Comparison of ENCODE assay signal across 18 mouse cellular contexts in genomic region chr1:82386814-82387771, GRCm38 (mm10).
DNase-seq lines count a peak whose midpoint lies in the region; ATAC-seq and TF ChIP-seq lines count a peak whose summit lies in the region.
"Had no signal": no experiment of that assay in that cellular context is flagged by ENCODE, and none has a peak within 500 bp of the region (broad histone marks: within the 10 kb centered on the region; RNA-seq: fewer than 3 reads in every experiment).

No protein-coding gene starts in this region.

- H3K27ac ChIP-seq in hindbrain, embryonic 11.5 days (ENCODE audit: low read depth, low read length), result peak overlapping the region; percentile 71
- H3K27ac ChIP-seq in hindbrain, embryonic 16.5 days (ENCODE audit: low read depth, low read length), result no peak overlapping the region
- H3K27ac ChIP-seq in forebrain, embryonic 15.5 days (replicated peaks), result peak overlapping the region; percentile 80
- peak overlapping the region; percentile 56 for H3K27ac ChIP-seq in midbrain, embryonic 13.5 days
- H3K27ac ChIP-seq: liver, embryonic 14.5 days had no signal

- 51% methylated on average over 6 of the region's 6 CpGs for WGBS in hindbrain, embryonic 11.5 days
- 26% methylated on average over 6 of the region's 6 CpGs for WGBS in hindbrain, embryonic 16.5 days
- whole genome bisulfite sequencing in forebrain, embryonic 15.5 days, result 37% methylated on average over 6 of the region's 6 CpGs
- WGBS in midbrain, embryonic 13.5 days, result 25% methylated on average over 6 of the region's 6 CpGs

- no peak for TF ChIP-seq CTCF in brain, embryonic 14.5 days (IDR thresholded peaks at IDR 0.05; ENCODE audit: borderline replicate concordance, extremely low read depth, insufficient read depth, insufficient read length)

- no peak overlapping the region for H3K4me2 ChIP-seq in hindbrain, embryonic 11.5 days (replicated peaks; ENCODE audit: low read depth, low read length)
- H3K4me2 ChIP-seq in hindbrain, embryonic 16.5 days (ENCODE audit: low read length), result no peak overlapping the region
- no peak overlapping the region for H3K4me2 ChIP-seq in forebrain, embryonic 15.5 days (replicated peaks)
- no peak overlapping the region for H3K4me2 ChIP-seq in midbrain, embryonic 13.5 days (replicated peaks)

- DNase-seq in hindbrain, embryonic 11.5 days (ENCODE audit: low spot score), result peak; percentile 28
- peak; percentile 51 for DNase-seq in brain, embryonic 14.5 days (ENCODE audit: low read depth)
- DNase-seq in ovary, postnatal 14 days (ENCODE audit: low spot score), result no peak
- no peak for DNase-seq in right cerebral cortex, postnatal 14 days
- DNase-seq: adrenal gland, postnatal 36 days; B cell, adult 2 months; cerebellum, postnatal 36 days; gastrocnemius, postnatal 10 days; heart, postnatal 10 days; kidney, postnatal 25 days; right cerebral cortex, postnatal 25 days had no signal

- no peak for TF ChIP-seq POLR2A in brain, embryonic 14.5 days (IDR thresholded peaks at IDR 0.05; ENCODE audit: borderline replicate concordance, extremely low read depth, insufficient read depth, insufficient read length, poor library complexity, severe bottlenecking)

- peak; percentile 83 for ATAC-seq in hindbrain, embryonic 11.5 days (ENCODE audit: low FRiP score)
- ATAC-seq in hindbrain, embryonic 16.5 days, result no peak
- no peak for ATAC-seq in forebrain, embryonic 15.5 days (replicated peaks)
- ATAC-seq in midbrain, embryonic 13.5 days, result peak; percentile 74
- no peak for ATAC-seq in megakaryocyte-erythroid progenitor cell, adult 5-6 weeks (replicated peaks; ENCODE audit: low FRiP score, low TSS enrichment, poor library complexity, severe bottlenecking)
- ATAC-seq: intestine, embryonic 16.5 days; Patski had no signal

- no peaks in the 10 kb centered on the region for H3K27me3 ChIP-seq in hindbrain, embryonic 11.5 days (ENCODE audit: control insufficient read depth, insufficient read depth, low read length)
- no peaks in the 10 kb centered on the region for H3K27me3 ChIP-seq in hindbrain, embryonic 16.5 days (replicated peaks; ENCODE audit: control insufficient read depth, insufficient read depth, low read length)
- H3K27me3 ChIP-seq in forebrain, embryonic 15.5 days, result no peaks in the 10 kb centered on the region
- H3K27me3 ChIP-seq in midbrain, embryonic 13.5 days, result no peaks in the 10 kb centered on the region
- H3K27me3 ChIP-seq: Patski had no signal

- H3K4me1 ChIP-seq in hindbrain, embryonic 11.5 days (replicated peaks; ENCODE audit: control insufficient read depth, insufficient read depth, low read length), result peaks cover 9% of the 10 kb centered on the region
- H3K4me1 ChIP-seq in hindbrain, embryonic 16.5 days (ENCODE audit: control insufficient read depth, insufficient read depth, low read depth, low read length), result peaks cover 7% of the 10 kb centered on the region; the same call in 1 of the 2 replicates
- H3K4me1 ChIP-seq in forebrain, embryonic 15.5 days, result peaks cover 34% of the 10 kb centered on the region
- peaks cover 32% of the 10 kb centered on the region for H3K4me1 ChIP-seq in midbrain, embryonic 13.5 days (replicated peaks)

- no peaks in the 10 kb centered on the region for H3K36me3 ChIP-seq in hindbrain, embryonic 11.5 days (ENCODE audit: control insufficient read depth, insufficient read depth, low read length)
- H3K36me3 ChIP-seq in hindbrain, embryonic 16.5 days (ENCODE audit: control insufficient read depth, insufficient read depth, low read length), result no peaks in the 10 kb centered on the region
- no peaks in the 10 kb centered on the region for H3K36me3 ChIP-seq in forebrain, embryonic 15.5 days
- H3K36me3 ChIP-seq in midbrain, embryonic 13.5 days, result no peaks in the 10 kb centered on the region

- no peak overlapping the region for H3K4me3 ChIP-seq in hindbrain, embryonic 11.5 days (ENCODE audit: low read depth, low read length)
- H3K4me3 ChIP-seq in hindbrain, embryonic 16.5 days (ENCODE audit: low read length), result no peak overlapping the region
- H3K4me3 ChIP-seq in forebrain, embryonic 15.5 days, result no peak overlapping the region
- no peak overlapping the region for H3K4me3 ChIP-seq in midbrain, embryonic 13.5 days (replicated peaks)

- H3K9me3 ChIP-seq in hindbrain, embryonic 11.5 days (ENCODE audit: control insufficient read depth, low read length), result no peaks in the 10 kb centered on the region
- H3K9me3 ChIP-seq in hindbrain, embryonic 16.5 days (ENCODE audit: control insufficient read depth, low read length), result no peaks in the 10 kb centered on the region
- H3K9me3 ChIP-seq in forebrain, embryonic 15.5 days, result no peaks in the 10 kb centered on the region
- no peaks in the 10 kb centered on the region for H3K9me3 ChIP-seq in midbrain, embryonic 13.5 days

- no peak overlapping the region for H3K9ac ChIP-seq in hindbrain, embryonic 11.5 days (ENCODE audit: low read depth, low read length)
- no peak overlapping the region for H3K9ac ChIP-seq in hindbrain, embryonic 16.5 days (ENCODE audit: low read depth, low read length)
- no peak overlapping the region for H3K9ac ChIP-seq in forebrain, embryonic 15.5 days (replicated peaks)
- no peak overlapping the region for H3K9ac ChIP-seq in midbrain, embryonic 13.5 days (replicated peaks)
- H3K9ac ChIP-seq: liver, embryonic 14.5 days had no signal

Comparison
In these comparisons a context has a peak if more than half of its experiments do, and no peak if none do; other contexts are left out.
1. ATAC-seq: peak in hindbrain, embryonic 11.5 days (single experiment) and midbrain, embryonic 13.5 days (single experiment); none in hindbrain, embryonic 16.5 days (single experiment), forebrain, embryonic 15.5 days (single experiment) and megakaryocyte-erythroid progenitor cell, adult 5-6 weeks (single experiment).
2. DNase-seq: peak in hindbrain, embryonic 11.5 days (single experiment) and brain, embryonic 14.5 days (single experiment); none in ovary, postnatal 14 days (single experiment) and right cerebral cortex, postnatal 14 days (single experiment).